Mouse (Mus musculus) frontal cortex, postnatal 25 days (tissue): Measurements from ENCODE around the gene Myo15b.
"Not testable (repeated sequence)": the region's sequence is repeated elsewhere in the genome, so short reads cannot be mapped to it uniquely, and the experiment has no call there.

ENCODE experiments used
- DNase-seq, 2 experiments: peaks; one replicate each; pipeline ENCODE4 v3.0.0; 2022; ENCODE audit warnings: low spot score in 2 of 2

Myo15b gene

DNA sequence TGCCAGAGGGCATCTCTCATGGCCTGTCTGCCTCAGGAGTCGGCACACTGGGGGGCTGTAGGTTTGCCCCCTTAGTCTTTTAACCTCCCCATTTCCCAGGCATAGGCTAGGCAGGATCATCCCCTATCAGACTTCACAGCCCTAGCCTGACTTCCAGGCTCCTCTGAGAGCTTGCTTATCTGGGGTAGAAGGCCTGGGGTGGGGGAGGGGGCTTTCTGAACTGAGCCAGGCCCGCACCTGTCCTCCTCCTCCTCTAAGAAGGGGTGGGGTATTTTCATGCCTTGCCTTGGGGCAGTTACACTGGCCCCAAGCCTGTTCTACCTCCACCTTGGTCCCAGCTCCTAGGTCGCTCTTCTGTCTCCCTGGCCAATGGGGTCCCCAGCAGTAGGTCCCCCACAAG, 26.7 kb upstream of the Myo15b start:
- no peak for DNase-seq

DNA sequence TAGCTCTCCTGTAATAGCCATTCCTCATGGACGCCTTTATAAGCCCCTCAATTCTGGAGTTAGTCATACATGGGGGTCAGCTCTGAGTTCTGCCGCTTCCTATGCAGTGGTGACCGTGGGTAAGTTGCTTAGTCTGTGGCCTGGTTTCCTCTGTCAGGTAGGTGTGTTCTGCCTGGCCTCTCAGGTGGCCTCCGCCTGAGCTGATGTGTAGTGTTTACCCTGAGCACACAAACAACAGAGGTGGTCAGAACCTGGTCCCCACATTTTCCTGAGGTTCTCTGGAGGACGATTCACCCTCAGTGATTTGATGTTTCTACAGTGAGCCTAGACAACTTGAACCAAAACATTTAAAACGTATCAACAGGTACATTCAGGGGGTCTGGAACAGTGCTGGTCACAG, 26.1 kb upstream of the Myo15b start:
- DNase-seq, result no peak

DNA sequence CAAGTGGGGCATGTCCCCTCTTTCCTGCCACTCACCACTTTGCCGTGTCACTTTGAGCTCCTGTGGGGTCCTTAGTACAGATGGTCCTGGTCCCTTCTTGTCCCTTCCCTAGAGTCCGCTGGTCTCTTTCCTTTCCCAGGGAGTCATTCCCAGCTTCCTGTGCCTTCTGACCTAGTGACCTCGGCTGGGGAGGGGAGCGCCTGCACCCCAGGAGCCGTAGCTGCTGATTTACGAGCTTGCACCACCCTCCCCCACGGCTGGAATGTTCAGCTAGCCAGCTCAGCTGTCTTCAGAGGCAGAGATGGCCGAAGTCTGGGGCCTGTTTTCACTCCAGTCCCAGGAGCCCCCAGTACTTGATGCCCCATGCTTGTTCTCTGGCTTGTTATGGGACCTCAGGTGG, 25.7 kb upstream of the Myo15b start:
- no peak for DNase-seq

DNA sequence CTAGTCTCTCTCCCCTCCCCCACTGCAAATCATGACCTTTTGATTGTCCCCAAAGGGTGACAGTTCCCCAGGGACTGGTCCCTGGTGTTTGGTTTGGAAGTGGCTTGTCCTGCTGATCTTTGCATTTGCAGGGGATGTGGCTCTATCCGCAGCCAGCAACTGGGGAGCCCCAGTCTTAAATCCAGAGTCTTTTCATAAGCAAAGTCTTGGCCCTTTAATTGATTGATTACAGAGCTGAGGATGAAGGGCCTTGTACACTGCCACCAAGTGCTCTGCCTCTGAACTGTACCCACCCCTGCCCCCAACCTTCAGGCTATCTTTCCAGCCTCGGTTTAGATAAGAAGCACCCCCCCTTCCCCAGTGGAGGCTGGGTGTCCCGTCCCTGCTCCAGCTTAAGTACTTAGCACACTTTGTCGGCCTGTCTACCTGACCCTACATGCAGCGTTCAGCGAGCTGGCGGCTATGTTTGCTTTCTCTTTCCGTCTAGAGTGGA, 25.1 kb upstream of the Myo15b start:
- no peak for DNase-seq

DNA sequence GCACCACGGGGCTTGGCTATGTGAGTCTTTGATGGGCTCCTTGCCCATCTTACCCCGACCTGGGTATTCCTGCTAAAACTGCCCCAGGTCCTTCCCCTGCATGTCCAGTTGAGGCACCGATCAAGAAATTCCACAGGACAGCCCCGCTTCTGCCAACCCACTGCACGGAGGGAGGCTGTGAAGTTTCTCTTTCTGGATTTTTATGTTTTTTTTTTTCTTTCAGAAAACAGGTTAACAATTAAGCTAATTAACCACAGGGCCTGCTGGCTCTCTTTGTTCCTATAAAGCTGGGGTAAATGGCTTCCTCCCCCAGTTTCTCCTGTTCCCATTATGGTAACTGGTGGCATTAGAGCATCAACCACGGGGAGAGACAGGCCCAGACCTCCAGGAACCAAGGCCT, 24.2 kb upstream of the Myo15b start:
- DNase-seq, result no peak

DNA sequence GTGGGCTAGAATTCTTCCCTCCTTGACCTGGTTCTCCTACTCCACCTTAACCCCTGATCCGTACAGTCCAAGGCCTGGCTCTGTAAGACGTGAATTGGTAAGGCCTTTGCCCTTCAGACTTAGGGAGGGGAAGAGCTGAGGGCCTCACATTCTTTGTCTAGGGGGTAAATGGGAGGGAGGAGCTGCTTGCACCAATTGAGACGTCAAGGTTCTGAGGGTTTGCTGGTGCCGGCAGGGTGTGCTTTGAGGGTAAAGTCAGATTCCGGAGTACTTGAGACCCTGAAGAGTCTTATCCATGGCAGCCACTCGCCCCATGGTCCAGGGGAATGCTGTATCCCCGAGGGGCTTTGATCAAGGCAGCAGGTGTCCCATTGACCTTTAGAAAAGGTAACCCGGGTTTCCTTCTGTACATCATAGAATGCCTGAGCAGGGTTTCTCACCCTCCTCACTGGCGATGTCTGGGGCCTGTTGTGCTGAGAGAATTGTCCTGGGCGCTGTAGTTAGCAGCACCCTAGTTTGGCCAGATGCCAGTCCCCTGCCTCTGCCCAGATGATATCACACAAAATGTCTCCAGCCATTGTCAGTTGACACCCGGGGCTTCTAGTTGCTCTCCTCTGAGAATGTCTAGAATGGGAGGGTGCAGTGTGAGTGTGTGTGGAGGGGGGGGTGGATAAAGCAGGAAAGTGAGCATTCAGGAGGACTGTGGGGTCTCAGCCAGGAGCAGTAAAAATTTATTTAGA, 21.4 kb upstream of the Myo15b start:
- DNase-seq, result no peak

DNA sequence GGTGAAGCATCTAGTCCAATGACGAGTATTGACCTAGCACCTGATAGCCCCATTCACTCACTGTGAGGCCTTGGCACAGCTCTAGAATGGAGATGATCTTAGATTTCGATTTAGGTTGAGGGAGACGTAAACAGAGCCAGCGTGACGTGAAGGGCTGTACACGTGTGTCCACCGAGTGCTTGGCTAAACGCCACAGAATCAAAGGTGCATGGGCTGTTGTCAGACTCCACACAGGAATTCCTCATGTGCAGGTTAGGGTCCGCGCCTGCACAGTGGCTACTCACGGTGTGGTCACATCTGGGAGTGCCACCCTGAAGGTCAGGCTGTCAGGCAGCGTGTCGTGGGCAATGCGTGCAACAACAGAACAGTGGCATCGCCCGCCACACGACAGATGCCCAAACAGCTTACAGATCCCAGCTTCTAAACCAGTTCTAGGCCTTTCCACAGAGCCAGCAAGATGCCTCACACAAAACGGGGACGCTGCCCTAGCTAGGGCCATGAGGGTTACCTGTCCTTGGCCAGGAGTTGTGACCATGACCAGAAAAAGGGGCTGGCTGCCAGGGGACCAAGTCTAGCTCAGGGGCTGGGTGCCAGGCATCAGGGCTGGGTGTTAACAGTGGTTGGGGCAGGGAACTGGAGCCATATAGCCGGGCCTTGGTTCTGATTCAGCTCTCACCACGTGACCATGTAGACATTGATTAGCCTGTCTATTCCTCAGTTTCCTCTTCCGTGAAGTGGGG, 20.4 kb upstream of the Myo15b start:
- no peak for DNase-seq

DNA sequence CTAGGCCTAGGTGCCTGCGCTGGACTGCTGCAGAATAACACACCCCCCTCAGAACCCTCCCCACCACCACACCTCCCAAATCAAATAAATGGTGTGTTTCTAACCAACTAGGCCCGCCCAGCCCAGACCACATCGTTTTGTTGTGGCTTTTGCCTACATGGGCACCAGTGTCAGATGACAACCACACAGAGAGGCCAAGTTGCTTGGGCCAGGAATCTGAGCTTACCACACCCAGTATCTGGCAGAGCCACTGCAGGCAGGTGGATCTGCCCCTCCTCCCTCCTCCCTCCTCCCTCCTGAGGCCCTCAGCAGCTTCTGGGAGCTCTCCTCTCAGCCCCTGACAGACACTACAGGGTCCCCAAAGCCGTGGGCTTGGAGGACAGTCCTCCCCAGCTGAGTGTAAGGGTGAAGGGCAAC, 19.3 kb upstream of the Myo15b start:
- no peak for DNase-seq

DNA sequence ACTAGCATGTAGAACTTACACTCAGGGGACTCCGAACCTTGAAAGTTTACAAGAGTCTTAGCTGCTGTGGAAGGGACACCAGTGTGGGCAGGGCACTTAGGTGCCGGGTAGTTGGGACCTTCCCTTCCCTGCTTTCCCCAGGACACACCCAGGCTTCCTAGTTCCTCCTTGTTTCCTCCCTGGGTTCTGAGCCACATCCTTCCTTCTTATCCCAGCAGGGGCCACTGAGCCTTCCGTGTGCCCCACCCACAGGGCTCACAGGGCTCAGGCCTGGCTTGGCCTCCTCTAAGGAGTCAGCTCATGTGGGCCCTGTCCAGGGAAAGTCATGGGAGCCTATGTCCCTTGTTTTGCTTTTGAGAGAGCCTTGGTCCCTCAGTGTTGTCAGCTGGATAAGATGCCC, 18.5 kb upstream of the Myo15b start:
- no peak for DNase-seq

DNA sequence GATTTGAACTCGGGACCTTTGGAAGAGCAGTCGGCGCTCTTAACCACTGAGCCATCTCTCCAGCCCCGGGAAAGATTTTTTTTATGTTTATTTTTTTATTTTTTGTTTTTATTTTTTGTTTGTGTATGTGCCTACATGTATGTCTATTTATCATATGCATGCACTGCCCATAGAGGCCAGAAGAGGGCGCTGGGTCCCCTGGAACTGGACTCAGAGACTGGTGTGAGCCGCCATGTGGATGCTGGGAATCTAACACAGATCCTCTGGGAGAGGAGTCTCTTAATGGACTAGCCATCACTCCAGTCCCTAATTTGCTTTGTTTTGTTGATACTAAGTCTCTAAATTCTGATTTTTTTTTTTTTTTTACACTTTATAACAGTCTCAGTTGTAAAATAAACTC, 17.2 kb upstream of the Myo15b start:
- DNase-seq, result no peak

DNA sequence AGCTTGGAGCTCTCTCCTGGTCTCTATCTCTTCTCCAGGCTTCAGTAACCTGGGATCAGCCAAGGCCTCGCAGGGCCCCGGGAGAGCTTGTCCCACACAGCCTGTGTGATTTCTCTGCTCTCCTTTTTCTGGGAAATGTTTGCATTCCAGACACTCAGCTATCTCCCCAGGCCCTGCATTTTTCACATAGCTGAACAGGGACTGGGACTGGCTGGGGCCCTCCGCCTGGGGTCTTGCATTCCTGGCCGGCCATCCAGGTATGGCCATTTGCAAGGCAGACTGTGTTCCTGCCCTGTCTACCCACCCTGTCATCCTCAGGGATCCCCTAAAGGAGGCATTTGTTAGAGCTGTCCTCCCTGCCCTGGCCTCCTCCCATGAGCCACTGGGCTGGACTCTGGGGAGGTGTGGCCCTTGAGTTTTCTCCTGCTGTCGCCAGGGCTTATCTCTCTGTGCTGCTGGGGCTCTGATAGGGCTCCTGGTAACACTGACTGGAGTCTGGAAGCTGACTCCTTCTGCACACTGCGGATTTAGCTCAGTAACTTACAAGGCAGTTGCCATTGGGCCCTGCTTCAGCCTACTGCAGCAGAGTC, 16.1 kb upstream of the Myo15b start:
- no peak for DNase-seq

DNA sequence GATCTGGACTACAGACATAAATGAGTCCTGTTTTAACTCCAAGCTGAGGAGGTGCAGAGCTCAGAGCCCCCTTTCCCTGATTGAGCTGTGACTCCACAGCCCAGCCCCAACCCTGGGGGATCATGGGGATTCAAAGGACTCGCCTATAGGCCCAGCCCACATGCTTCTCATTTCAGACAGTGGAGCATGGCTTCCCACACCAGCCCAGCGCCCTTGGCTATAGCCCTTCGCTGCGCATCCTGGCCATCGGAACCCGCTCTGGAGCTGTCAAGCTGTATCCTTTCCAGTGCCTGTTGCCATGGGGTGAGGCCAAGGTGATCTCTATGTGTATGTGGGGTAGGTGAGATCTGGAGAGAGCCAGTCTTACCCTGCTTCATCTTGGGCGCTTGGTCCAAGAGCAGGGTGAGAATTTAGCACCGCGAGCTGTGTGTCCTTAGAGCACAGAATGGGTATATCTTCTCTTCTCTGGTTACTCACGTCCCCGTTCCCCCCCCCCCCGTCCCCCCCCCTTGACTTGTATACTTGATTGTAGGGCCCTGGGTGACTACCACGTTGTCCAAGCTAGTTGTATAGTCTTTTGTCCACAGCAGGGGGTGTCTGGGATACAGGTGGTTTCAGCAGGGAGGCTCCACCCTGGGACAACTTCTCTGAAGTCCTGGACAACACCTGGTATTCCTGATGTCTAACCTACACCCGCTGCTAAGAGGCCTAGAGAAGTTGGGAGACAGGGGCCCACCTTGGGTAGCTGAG, 14.9 kb upstream of the Myo15b start:
- no peak for DNase-seq

DNA sequence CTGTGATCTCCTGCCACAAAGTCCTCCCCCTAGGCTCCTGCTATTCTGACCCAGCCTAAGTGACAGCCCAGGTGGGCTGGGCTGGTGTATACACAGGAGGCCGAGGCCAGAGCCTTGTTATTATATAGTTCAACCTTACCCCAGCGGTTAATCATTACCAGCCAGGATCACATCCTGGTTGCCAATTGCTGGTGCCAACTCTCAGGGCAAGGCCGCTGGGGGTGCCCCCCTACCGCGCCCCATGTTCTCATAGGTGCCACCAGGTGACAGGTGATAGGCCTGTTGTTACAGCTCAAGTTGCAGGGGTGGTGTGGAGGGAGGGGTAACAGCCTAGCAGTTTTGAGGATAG, 14.3 kb upstream of the Myo15b start:
- no peak for DNase-seq

DNA sequence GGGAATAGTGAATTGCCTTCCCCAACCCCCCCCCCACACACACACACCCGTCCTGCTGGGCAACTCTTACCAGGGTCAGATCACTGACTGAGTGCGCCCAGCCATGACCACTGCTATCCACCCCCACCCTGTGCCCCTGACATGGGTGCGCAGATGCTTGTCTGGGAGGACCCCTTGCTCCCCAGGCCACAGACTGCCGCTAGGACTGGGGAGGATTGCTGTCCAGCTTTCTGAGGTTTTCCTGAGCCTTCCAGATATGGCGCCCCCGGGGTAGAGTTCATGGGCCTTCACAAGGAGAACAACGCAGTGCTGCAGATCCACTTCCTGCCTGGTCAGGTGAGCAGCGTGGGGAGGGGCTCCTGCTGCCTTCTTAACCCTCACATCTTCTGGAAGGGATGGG, 14.0 kb upstream of the Myo15b start:
- no peak for DNase-seq

DNA sequence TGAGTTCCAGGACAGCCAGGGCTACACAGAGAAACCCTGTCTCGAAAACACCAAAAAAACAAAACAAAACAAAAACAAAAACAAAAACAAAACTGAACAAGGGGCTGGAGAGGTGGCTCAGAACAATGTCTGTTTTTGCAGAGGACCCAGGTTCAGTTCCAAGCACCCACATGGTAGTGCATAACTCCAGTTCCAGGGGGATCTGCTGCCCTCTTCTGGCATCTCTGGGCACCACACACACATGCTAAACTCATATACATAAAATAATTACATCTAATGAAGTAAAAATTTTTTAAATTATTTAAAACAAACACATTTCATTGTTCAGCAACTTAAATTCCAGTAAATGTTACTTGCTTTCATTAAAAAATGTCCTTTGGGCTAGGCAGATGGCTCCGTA, 12.4 kb upstream of the Myo15b start:
- DNase-seq, result no peak

DNA sequence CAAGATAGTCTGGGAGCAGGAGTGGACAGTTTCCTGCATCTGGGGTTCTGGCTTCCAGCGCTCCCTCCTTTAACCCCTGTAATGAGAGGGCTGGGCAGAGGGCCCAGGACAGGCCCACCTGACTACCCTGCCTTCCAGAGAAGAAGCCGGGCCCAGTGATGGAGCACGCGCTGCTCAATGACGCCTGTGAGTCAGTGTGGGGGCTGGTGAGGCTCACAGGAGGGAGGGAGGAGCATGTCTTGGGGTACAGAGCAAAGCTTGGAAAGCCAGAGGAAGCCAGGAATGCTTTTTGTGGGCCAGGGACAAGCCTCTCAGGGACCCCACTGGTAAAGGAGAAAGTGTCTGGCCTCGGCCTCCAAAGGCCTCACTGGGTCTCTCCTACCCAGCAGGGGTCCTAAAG, 3.5 kb upstream of the Myo15b start:
- no peak for DNase-seq

DNA sequence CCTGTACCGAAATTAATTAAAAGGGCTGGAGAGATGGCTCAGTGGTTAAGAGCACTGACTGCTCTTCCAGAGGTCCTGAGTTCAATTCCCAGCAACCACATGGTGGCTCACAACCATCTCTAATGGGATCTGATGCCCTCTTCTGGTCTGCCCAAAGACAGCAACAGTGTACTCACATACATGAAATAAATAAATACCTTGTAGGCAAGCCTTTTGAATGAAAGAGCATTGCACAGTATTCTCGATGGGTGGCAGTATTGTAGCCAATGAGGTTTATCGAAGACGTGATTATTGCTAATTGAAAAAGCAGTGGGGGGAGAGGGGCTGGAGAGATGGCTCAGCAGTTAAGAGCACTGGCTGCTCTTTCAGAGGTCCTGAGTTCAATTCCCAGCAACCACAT, 1.1 kb upstream of the Myo15b start:
- not testable (repeated sequence) for DNase-seq

DNA sequence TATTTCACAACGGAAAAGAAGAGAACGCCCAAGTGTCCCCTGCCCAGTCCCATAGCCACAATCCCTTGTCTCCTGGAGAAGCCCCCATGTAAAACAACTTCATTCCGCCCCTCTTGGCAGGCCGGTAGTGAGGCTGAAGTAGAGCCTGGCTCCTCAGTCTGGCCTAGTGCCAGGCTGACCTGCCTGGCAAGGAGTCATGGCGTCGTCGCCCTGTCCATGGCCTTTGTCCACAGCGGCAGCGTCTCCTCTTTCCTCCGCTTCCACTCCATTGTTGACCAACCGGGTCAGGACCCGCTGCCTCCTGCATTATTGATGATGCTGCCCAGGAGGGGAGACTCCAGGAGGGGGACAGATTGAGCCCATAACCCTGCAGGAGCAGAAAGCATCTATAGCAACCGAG, 270 bp upstream of the Myo15b start:
- no peak for DNase-seq

DNA sequence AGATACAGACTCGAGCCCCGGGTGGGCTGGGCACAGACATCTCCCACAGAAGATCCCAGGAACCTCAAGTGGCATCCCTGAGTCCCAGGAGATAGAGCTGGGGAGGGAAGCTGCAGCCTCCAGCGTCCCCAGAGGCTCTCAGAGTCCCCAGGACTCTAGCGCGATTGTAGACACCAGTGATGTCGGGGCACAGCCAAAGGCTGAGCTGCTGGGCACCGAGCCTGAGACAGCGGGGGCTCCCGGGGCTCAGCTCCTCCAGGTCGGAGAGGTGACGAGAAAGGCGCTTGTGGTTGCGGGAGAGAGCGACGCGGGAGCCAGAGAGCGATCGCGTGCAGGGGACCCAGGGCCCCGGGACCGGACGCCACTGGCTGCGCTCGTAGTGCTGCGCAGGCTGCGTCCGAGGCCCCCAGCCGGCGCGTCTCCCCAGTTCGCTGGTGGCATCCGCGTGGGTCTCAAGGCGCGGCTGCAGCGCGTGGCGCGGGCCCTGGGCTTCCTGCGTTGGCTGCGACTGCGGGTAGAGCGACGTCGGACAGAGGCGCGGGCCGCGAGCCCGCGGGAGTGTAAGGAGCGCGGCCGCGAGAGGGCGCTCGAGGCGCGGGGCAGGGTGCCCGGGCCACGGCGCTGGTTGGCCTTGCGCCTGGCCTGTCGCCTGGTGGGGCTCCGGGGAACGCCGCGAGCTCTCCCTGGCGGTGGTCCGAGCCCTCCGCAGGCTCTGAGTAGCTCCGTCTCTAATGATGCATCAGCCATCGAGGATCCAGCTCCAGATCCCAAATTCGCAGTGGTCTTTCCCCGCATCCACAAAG, 1.1 kb downstream of the Myo15b start:
- peak; percentile 42 to 46 for DNase-seq

DNA sequence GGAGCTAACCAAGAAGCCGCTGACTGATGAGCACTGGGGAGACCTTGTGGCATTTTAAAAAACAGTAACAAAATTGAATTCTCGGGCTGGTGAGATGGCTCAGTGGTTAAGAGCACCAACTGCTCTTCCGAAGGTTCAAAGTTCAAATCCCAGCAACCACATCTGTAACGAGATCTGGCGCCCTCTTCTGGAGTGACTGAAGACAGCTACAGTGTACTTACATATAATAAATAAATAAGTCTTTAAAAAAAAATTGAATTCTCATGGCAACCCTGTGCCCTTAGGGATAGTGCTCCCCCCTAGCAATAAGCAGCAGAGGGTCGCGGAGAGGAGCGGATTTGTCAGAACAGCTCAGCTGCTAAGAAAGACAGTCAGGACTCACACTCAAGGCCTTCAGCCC, 5.7 kb downstream of the Myo15b start:
- DNase-seq, result no peak

DNA sequence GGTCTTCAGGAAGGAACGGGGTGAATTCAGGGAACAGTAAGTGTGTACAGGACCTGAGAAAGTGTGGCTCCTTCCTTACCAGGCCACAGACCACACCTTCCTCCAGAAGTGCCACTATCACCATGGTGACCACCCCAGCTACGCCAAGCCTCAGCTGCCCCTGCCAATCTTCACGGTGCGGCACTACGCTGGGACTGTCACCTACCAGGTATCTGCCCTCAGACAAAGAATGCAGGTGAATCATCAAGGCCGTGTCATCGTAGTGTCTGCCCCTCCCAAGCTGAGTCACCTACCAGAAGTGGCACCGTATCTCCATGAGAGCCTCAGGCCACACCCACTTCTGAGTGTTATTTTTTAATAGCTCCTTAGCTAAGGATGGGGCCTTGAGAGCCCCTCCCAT, 11.2 kb downstream of the Myo15b start:
- DNase-seq, result no peak

DNA sequence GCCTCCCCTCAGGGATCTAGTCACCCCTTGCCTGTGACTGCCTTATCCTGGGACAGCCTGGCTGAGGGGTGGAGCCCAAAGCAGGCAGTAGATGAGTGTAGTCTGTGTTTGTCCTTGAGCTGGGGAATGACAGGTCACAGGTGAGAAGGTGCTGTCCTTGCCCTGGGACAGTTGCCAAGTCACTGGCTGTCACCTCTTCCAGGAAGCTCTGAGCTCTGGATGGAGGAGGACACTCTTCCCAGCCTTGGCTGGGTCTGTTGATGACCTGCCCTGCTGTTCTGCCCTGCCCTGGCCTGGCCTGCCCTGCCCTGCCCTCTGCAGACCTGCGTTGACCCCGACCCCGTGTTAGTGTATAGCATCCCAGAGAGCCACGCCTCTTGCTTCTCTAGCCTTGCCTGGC, 14.2 kb downstream of the Myo15b start:
- no peak for DNase-seq
